Mouse (Mus musculus) mammary gland, adult 2 months (tissue): Measurements from ENCODE around the gene Iqch. TPM values are rescaled to one million over a fixed set of nuclear protein-coding genes. Genes with fewer than 3 reads are reported as not detected.

Experiments
- polyA plus RNA-seq: library from polyadenylated mRNA; depleted of rRNA; stranded (reverse); fragments of >200 nt; gene quantifications from 2 replicates; pipeline ENCODE4 v1.2.3, GENCODE M21; 2012; ENCODE audit warnings: low replicate concordance; rRNA removed

Gene Iqch
- polyA plus RNA-seq = not detected in 2 replicates

GRCm38 (mm10) chr9:63602043-63602939 lies at the start of gene Iqch, which contains the start of gene Aagab:
Iqch (minus strand) TSS chr9:63602493.
Aagab (plus strand) TSS chr9:63602660.

GRCm38 (mm10) chr9:63398611-63399462 lies 203.5 kb downstream of the Iqch start, which contains the start of gene 2300009A05Rik:
2300009A05Rik (minus strand) TSS chr9:63399246.

GRCm38 (mm10) chr9:63377270-63378142 lies 224.8 kb downstream of the Iqch start, which contains the start of gene Map2k5:
Map2k5 (minus strand) TSS chr9:63377902.

Other genes starting within 250 kb of the Iqch start
- gene Map2k5, start 224.6 kb downstream of the Iqch start, polyA plus RNA-seq = 40.5 and 68.0 TPM in 2 replicates
- 55.0 and 122 TPM in 2 replicates for gene 2300009A05Rik, start 203.2 kb downstream of the Iqch start, polyA plus RNA-seq
- 14.2 and 18.1 TPM in 2 replicates for gene Aagab, start 167 bp upstream of the Iqch start, polyA plus RNA-seq
- 37.0 and 44.2 TPM in 2 replicates for gene Smad3, start 155.5 kb upstream of the Iqch start, polyA plus RNA-seq